Mouse (Mus musculus): Measurements from ENCODE around the gene D630045J12Rik.

Gene D630045J12Rik

DNA sequence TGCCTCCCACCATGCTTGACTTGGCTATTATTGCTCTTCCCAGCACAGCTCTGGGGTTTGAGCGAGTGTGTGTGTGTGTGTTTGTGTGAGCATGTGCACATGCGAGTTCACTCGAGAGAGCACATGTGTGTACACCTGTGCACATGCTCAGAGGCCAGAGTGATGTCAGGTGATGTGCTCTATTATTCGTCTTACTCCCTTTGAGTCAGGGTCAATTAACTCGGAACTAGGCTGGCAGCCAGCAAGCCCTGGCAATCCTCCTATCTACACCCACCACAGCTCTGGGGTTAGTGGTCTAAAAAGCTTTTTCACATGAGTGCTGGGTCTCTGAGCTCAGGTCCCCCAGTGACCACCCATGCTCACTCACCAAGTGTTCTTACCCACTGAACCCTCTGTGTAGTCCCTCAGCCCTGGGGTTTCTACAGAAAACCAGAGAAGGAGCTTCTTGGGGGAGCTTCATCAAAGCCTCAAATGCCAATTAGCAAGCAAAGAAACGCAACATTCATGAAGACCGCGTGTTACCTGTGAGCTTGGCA is 11.4 kb downstream of the D630045J12Rik start:
- DNase-seq: peak; percentile 25

DNA sequence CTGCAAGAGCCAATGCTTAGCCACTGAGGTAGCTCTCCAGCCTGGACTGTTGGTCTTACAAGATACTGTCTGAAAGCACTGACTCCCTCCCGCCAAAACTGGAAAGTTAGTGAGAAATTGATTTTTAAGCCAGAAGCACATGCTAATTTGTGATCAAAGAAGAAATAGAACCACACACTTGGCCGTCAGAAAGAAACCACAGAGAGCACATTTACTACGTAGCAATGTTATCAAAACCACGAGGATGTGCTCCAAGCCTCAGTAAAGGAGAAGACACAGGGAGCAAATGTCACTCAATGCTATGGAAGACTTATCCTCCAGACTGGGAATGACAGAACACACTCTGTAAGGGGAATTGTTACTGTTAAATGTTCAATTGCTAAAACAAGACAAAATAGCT is 12.3 kb downstream of the D630045J12Rik start:
- no peak for DNase-seq

DNA sequence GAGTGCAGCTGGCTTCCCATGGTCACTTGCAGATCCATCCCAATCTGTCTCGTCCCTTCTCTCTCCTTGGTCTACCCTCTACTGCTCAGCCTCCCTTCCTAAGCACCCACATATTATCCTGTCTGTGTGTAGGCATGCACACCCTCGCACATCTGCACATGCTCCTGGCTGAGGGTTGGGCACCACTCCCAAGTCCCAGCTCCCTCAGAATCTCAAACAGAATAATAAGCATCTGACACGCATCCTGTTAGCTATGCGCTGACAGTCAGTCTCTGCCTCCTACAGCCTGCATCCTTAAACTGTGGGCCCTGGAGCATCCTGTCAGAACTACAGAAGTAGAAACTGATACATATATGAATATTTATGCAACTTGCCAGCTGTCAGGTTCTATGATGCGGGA is 13.2 kb downstream of the D630045J12Rik start:
- no peak for DNase-seq

GRCm38 (mm10) chr6:38238382-38238781 is 15.4 kb downstream of the D630045J12Rik start:
- DNase-seq: no peak

DNA sequence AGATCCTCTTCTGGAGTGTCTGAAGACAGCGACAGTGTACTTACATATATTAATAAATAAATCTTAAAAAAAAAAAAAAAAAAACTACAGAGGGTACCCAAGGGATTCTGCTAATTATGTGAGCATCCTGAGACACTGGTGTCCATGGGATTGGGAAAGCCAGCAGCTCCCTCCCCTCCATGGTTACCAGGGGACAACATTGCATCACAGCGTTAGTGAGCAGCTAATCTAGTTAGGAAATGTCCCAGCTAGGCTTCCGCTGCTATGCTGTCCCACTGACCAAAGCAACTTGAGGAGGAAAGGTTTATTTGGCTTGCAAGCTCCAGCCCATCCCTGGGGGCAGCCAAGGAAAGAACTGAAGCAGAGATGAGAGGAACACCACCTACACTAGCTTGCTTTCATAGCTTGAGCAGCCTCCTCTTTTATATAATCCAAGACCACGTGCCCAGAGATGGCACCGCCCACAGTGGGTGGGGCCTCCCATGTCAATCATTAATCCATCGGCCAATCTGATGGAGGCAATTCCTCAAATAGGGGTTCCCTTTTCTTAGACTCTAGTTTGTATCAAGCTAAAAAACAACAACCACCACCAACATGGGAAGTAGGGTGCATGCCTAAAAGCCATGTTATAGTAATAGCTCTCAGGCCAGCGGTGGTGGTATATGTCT is 17.7 kb downstream of the D630045J12Rik start:
- DNase-seq: no peak

GRCm38 (mm10) chr6:38233803-38234202 is 20.0 kb downstream of the D630045J12Rik start:
- DNase-seq: no peak

DNA sequence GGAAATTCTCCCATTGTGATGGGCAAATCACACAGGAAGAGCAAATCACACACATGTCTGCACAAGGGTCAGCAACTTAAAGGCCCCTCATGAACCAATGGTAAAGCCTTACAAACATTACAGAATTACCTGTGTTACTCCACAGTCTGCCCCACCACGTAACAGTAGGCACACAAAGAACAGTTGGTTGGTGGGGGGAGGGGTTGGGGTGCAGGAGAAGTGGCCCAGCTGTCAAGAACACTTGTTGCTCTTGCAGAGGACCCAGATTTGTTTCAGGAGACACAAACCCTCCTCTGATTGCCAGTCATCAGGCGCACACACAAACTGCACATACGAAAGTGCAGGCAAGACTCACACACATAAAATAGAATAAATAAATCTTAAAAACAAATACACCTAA is 20.9 kb downstream of the D630045J12Rik start:
- DNase-seq: no peak

DNA sequence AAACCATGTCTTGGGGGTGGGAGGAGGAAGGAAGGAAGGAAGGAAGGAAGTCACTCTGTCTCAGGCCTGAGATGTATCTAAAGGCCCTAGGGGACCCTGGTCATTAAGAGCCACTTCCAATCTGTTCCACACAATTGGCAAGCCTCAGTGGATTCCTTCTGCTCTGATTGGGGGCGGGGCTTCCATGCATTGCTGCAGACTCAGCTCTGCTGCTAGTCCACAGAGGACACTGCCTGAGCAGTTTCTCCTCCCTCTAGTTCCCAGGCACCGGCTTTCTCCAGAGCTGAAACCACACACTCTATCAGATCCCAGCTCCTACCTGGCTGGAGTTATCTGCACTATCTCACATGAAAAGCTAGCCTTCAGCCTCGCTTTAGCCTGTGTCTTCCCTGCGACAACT is 21.8 kb downstream of the D630045J12Rik start:
- DNase-seq: no peak

DNA sequence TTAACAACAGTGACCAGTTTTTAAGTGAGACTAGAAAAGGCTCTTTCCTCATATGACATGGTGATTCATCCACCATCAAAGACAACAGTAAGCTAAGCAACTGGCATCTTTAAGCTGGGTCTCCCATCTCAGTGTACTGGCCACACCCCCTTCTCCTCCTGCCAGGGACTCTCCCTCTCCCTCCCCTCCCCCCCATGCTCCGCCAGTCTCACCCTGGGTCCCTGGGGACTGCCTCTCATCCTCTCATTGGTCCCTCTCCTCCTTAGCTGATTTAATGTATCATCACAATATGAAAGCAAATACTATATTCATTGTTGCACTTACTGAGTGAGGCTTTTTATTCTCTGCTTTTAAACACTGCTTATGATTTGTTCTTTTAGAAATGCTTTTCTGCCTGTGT is 29.7 kb downstream of the D630045J12Rik start:
- DNase-seq: no peak

GRCm38 (mm10) chr6:38219261-38219660 is 34.5 kb downstream of the D630045J12Rik start:
- no peak for DNase-seq

DNA sequence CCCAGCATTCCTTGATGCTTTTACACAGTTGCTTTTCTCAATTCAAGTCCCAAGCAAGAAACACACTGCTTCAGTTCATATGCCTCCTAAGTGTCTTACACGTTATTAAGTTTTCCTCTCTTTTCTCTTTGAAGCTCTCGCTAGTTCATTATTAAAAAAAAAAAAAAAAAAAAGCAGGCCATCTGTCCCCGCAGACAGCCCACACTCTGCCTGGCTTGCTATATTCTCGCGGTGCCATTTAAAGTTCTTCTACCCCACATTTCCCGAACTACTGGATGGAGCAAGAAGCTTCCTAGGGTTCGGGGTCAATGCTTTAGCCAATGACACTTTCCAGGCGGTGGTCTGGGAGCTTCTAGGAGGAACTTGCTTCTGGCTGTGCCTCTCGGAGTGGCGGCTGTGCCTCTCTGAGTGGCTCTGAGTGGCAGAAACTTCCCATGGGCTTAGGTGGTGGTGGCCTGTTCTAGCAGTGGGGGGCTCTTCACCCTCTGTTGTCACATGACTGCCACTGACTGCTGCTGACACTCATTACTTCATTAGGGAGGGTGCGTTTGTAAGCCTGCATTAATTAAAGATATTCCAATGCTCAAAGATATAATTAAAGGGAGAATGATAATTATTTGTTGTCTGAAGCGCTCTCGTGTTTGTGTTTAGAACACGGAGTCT is 38.2 kb downstream of the D630045J12Rik start:
- DNase-seq: no peak

DNA sequence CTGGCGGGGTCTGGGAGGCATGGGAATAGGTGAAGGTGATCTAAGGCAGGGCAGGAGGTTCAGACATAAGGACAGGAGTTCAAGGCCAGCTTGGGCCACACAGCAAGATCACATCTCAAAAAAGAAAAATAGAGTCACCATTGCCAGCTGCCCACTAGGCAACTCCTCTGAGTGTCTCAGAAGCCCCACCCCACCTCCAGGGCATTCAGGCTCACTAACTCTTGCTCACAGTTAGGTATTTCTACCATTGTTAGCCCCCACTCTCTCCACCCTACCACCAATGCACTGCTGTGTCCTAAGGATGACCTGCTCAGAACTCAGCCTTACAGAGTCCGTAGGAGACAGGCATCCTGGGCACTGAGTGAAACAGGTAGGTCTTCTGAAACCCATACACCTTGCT is 46.2 kb downstream of the D630045J12Rik start:
- DNase-seq: no peak

GRCm38 (mm10) chr6:38206941-38207531 is 46.8 kb downstream of the D630045J12Rik start:
- no peak for DNase-seq

GRCm38 (mm10) chr6:38205375-38205774 is 48.4 kb downstream of the D630045J12Rik start:
- no peak for DNase-seq

DNA sequence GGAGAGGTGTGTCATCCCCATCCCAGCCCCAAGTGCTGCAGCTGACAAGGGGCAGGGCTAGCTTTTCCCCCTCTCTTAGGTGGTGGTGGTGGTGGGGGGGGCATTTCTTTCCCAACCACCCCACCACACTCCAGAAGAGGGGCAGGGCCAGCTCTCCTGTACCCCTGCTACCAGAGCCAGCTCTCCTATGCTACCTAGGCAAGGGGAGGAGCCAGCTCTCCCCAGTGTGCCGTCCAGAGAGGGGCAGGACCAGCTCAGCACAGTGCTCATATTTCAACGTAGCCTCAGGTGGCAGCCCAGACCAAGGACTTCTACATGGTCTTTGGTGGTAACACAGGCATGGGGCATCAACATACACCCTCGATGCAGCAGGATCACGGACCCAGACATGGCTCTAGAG is 50.0 kb downstream of the D630045J12Rik start:
- no peak for DNase-seq

DNA sequence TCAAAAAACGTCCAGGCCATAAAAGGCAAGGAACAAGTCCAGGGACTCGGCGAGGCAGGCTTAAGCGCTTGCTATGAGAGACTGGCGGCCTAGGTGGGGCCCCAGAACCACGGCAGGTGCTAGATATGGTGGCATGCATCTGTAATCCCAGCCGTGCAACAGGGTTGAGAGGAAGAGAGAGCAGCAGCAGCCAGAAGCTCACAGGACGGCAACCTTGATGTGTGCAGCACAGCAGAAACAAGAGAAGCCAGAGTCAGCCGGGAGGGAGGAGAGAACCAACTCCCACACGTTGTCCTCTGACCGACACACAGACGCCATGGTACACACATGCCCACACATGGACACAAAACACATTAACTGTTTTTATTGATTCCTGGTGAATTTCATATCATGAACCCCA is 51.0 kb downstream of the D630045J12Rik start:
- DNase-seq: no peak

DNA sequence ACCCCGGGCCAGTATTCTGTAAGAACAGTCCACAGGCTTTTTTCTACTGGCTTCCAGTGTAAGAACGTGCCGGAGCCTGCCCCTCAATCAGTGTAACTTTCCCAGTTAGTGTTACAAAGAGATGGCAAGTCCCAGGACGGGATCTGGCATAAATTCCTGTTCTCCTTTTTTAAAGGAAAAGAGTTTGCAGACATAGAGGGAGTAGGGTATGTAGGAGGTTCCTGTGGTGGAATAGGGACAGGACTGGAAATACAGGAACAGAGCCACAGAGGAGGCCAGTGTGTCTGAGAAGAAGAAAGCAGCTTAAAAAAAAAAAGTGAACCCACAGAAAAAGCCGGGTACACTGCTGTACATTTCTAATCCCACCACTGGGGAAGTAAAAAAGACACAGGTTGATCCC is 52.3 kb downstream of the D630045J12Rik start:
- no peak for DNase-seq

DNA sequence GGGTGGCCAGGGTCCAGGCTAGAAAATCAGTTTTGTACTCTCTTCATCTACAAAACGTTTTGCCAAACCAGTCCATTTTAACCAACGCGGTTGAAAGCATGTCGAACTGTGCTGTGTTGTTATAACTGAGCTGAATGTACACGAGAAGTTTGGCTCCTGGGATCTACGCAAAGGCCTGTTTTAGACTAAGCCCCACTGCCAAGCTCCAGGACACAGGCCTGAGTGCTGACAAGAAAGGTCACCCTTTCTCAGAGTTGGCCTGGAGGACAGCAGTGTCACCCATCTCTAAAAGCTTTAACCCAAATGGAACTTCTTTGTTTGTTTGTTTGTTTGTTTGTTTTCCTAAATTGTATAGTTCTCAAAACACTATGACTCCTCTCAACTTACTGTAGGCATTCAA is 54.2 kb downstream of the D630045J12Rik start:
- no peak for DNase-seq

- DNase-seq: no peak
Observed at GRCm38 (mm10) chr6:38198727-38199126, 55.1 kb downstream of the D630045J12Rik start.

- no peak for DNase-seq
Observed at GRCm38 (mm10) chr6:38196266-38197189, 57.3 kb downstream of the D630045J12Rik start.

GRCm38 (mm10) chr6:38195306-38195705 is 58.5 kb downstream of the D630045J12Rik start:
- no peak for DNase-seq

DNA sequence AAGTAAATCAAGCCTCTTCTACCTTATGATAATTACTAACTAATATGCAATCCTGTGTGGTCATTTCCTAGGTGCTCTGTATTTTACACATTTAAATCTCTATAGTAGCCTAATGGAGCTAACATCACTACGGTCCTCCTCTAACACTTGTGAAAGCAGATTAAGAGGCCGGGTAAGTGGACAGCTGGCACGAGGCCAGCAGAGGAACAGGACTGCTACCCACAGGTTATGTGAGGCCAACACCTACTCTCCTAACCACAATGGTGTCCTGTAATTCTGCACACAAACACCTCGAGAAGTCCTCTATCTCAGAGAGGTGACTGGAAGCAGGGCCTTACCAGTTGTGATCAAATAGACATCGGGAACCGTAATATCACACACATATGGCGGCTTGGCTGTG is 59.8 kb downstream of the D630045J12Rik start:
- no peak for DNase-seq

DNA sequence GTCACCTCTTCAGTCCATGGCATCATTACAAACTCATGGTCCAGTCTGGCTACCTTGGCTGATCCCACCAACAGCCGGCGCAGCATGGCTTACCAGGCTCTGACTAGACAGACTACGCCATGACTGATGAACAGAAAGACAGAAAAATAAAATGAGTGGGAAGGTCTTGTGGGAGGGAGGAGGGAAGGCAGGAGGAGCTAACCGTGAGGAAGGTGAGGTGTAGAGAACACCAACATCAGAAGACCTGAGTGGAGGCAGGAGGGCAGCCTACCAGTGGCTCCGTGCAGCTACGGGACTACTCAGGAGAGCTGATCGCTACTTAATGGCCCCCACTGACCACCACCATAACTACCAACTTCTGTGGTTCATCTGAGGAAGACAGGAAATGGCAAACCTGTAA is 60.9 kb downstream of the D630045J12Rik start:
- DNase-seq: no peak

Measured in right cerebral cortex, postnatal 4 days (tissue).